Mouse (Mus musculus): Measurements from ENCODE around the gene Rela. TPM values are rescaled to one million over a fixed set of nuclear protein-coding genes. Genes with fewer than 3 reads are reported as not detected.

Gene Rela
- polyA plus RNA-seq, 1 experiment from 2014 or later: 28.7 TPM

DNA sequence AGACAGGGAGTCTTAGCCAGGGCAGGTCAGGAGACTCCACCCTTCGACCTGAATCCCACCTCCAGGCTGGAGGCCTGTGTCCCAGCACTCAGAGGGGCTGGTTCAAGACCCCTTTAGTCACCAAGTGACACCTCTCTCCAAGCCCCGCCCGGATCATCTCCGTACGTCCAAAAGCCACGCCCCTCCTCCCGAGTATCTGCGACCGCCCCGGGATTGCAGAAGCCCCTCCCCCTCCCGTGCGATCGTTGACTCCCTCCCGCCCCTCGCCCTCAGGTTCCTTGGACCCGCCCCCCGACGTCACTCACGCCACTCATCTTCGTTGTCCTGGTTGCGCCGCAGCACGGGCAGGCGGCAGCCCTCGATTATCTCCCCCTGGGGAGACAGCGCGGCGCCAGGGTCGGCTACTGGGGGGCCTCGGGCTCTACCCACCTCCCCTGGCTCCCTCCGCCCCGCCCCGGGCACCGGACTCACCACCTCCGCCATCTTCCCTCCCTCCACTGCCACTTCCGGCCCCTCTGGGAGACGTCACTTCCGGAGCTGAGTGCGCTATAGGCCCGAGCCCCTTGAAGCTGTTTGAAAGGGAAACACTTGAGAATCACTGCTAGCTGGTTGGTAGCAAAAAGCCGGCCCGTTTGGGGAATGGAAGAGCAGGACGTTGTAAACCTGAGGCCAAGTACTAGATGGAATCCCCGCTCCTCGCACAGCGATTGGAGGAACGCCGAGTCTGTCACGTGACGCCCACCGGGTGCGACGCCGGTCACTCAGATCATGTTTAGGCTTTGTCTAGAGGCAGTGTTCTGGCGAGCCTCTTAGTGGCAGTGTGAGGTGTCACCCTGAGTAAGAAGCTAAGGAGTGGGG, 27.5 kb upstream of the Rela start, which contains the start of gene Kat5:
TSS of gene Kat5 (minus strand) at position 691 of the 858 bp plus-strand sequence.
- Histone ChIP-seq H3K9me3 (ENCODE audit: control insufficient read depth, low read length) (no peaks in the 10 kb centered on the region), H3K9ac (ENCODE audit: low read length) (peak within 1 kb of the TSS; percentile 90), H3K36me3 (ENCODE audit: control insufficient read depth, insufficient read depth, low read length) (peaks cover 18% of the 10 kb centered on the region), H3K27me3 (ENCODE audit: control insufficient read depth, insufficient read depth, low read length) (no peaks in the 10 kb centered on the region), H3K4me1 (replicated peaks; ENCODE audit: control insufficient read depth, insufficient read depth) (0 out of 2 replicates have a peak, but pooled peaks cover 4% of the 10 kb centered on the region), H3K4me2 (replicated peaks; ENCODE audit: low read depth) (peak within 1 kb of the TSS; percentile 77), H3K27ac (replicated peaks) (peak within 1 kb of the TSS; percentile 97), H3K4me3 (ENCODE audit: low read depth, low read length) (peak within 1 kb of the TSS; percentile 74)
- no peak for TF ChIP-seq EP300 (optimal IDR thresholded peaks at IDR 0.05)
- peak; percentile 37; the same call in 1 of the 2 replicates for TF ChIP-seq CTCF (IDR thresholded peaks at IDR 0.05; ENCODE audit: low read depth)
- peak; percentile 91 for DNase-seq (ENCODE audit: low spot score)
- under 1% methylated on average over 55 of the region's 55 CpGs for WGBS
- peak; percentile 92 for ATAC-seq (ENCODE audit: low FRiP score, low TSS enrichment)

DNA sequence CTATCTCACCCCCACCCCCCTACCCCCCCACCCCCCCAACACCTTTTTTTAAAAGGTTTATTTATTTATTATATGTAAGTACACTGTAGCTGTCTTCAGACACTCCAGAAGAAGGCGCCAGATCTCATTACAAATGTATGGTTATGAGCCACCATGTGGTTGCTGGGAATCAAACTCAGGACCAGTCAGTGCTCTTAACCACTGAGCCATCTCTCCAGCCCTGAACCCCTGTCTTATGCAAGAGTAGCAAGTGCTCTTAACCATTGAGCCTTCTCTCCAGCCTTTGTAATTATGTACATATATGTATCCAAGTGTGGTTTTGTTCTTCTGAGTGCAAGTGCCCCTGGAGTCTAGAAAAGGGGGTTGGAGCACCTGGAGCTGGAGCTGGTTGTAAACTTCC, 25.3 kb upstream of the Rela start:
- no peaks in the 10 kb centered on the region for H3K9me3 ChIP-seq (ENCODE audit: control insufficient read depth, low read length)
- H3K27ac ChIP-seq (replicated peaks): no peak overlapping the region
- WGBS: 83% methylated on average over 1 of the region's 1 CpGs
- no peak for DNase-seq (ENCODE audit: low spot score)
- peaks cover 2% of the 10 kb centered on the region for H3K36me3 ChIP-seq (ENCODE audit: control insufficient read depth, insufficient read depth, low read length)
- H3K27me3 ChIP-seq (ENCODE audit: control insufficient read depth, insufficient read depth, low read length): no peaks in the 10 kb centered on the region
- no peak overlapping the region for H3K9ac ChIP-seq (ENCODE audit: low read length)
- ATAC-seq (ENCODE audit: low FRiP score, low TSS enrichment): no peak
- no peak overlapping the region for H3K4me3 ChIP-seq (ENCODE audit: low read depth, low read length)
- 0 out of 2 replicates have a peak, but pooled peaks cover 4% of the 10 kb centered on the region for H3K4me1 ChIP-seq (replicated peaks; ENCODE audit: control insufficient read depth, insufficient read depth)
- H3K4me2 ChIP-seq (replicated peaks; ENCODE audit: low read depth): no peak overlapping the region
- TF ChIP-seq EP300 (optimal IDR thresholded peaks at IDR 0.05): no peak
- TF ChIP-seq CTCF (IDR thresholded peaks at IDR 0.05; ENCODE audit: low read depth): no peak

DNA sequence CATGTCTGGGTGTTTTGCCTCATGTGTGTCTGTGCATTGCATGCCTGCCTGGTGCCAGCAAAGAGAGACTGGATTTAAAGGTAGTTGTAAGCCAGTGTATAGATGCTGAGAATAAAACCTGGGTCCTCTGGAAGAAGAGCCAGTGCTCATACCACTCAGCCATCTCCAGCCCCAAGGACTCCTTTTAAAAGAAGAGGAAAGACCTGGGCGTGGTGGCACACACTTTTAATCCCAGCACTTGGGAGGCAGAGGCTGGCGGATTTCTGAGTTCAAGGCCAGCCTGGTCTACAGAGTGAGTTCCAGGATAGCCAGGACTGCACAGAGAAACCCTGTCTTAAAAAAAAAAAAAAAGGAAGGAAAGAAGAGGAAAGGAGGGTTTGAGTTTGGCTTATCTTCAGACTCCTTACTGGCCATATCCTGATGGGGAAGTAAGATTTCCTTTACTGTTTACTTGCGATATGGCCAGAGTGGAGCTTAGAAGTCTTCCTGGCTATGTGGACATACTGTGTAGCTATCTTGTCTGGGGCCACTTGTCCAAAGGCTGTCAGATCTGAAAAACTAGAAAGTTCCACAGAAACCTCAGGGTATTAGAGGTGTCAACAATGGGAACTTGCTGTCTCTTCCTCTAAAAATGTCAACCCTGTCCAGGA, 24.4 kb upstream of the Rela start:
- DNase-seq (ENCODE audit: low spot score) (no peak), ATAC-seq (ENCODE audit: low FRiP score, low TSS enrichment) (no peak)
- WGBS: 66% methylated on average over 3 of the region's 3 CpGs
- Histone ChIP-seq H3K9ac (ENCODE audit: low read length) (no peak overlapping the region), H3K27ac (replicated peaks) (no peak overlapping the region), H3K4me1 (replicated peaks; ENCODE audit: control insufficient read depth, insufficient read depth) (0 out of 2 replicates have a peak, but pooled peaks cover 4% of the 10 kb centered on the region), H3K4me2 (replicated peaks; ENCODE audit: low read depth) (no peak overlapping the region), H3K9me3 (ENCODE audit: control insufficient read depth, low read length) (no peaks in the 10 kb centered on the region), H3K27me3 (ENCODE audit: control insufficient read depth, insufficient read depth, low read length) (no peaks in the 10 kb centered on the region), H3K4me3 (ENCODE audit: low read depth, low read length) (no peak overlapping the region), H3K36me3 (ENCODE audit: control insufficient read depth, insufficient read depth, low read length) (peaks cover 2% of the 10 kb centered on the region; the same call in 1 of the 2 replicates)
- TF ChIP-seq EP300 (optimal IDR thresholded peaks at IDR 0.05): no peak
- no peak for TF ChIP-seq CTCF (IDR thresholded peaks at IDR 0.05; ENCODE audit: low read depth)

DNA sequence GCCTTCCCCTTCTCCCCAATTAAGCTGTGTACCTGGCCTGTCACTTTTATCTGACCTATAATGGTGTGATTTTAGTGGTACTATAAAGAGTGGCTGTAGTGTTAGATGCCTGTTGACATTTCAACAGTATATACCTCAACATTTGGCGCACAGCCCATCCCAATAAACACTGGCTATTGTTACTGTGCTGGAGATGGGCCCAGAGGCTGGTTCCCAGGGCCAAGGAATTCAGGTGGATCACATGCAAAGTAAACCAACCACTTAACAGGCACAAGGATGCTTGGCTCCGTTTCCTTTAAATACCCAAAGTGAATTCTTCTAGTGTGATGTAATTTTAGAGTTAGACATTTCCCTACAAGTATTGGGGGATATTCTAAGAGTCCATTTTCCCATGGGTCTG, 22.3 kb upstream of the Rela start:
- H3K9me3 ChIP-seq (ENCODE audit: control insufficient read depth, low read length): no peaks in the 10 kb centered on the region
- no peak overlapping the region for H3K4me2 ChIP-seq (replicated peaks; ENCODE audit: low read depth)
- H3K27ac ChIP-seq (replicated peaks): no peak overlapping the region
- H3K4me3 ChIP-seq (ENCODE audit: low read depth, low read length): no peak overlapping the region
- 51% methylated on average over 2 of the region's 2 CpGs for WGBS
- TF ChIP-seq CTCF (IDR thresholded peaks at IDR 0.05; ENCODE audit: low read depth): no peak
- TF ChIP-seq EP300 (optimal IDR thresholded peaks at IDR 0.05): no peak
- H3K4me1 ChIP-seq (replicated peaks; ENCODE audit: control insufficient read depth, insufficient read depth): no peaks in the 10 kb centered on the region
- H3K27me3 ChIP-seq (ENCODE audit: control insufficient read depth, insufficient read depth, low read length): no peaks in the 10 kb centered on the region
- H3K36me3 ChIP-seq (ENCODE audit: control insufficient read depth, insufficient read depth, low read length): no peaks in the 10 kb centered on the region
- DNase-seq (ENCODE audit: low spot score): no peak
- H3K9ac ChIP-seq (ENCODE audit: low read length): no peak overlapping the region
- ATAC-seq (ENCODE audit: low FRiP score, low TSS enrichment): no peak

DNA sequence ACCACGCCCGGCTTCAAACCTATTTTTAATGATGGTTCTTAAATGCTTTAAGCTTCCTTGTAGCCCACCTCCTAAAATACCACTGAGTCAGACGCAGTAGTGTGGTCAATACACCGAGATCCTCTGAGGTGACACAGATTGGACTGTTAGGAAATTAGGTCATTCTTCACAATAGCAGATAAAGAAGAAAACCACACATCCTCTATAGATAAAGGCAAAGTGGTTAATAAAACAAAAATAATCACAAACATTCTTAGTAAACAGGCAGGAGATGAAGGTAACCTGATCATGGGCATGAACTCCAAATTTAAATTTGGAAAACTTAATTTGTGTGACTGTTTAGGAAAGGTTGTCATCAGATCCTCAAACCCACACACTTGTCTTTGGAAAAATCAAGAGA, 17.3 kb upstream of the Rela start:
- ATAC-seq (ENCODE audit: low FRiP score, low TSS enrichment) (no peak), DNase-seq (ENCODE audit: low spot score) (no peak)
- H3K27ac ChIP-seq (replicated peaks): no peak overlapping the region
- H3K9ac ChIP-seq (ENCODE audit: low read length): no peak overlapping the region
- H3K9me3 ChIP-seq (ENCODE audit: control insufficient read depth, low read length): no peaks in the 10 kb centered on the region
- no peaks in the 10 kb centered on the region for H3K4me1 ChIP-seq (replicated peaks; ENCODE audit: control insufficient read depth, insufficient read depth)
- no peak overlapping the region for H3K4me2 ChIP-seq (replicated peaks; ENCODE audit: low read depth)
- WGBS: 84% methylated on average over 4 of the region's 4 CpGs
- no peaks in the 10 kb centered on the region for H3K36me3 ChIP-seq (ENCODE audit: control insufficient read depth, insufficient read depth, low read length)
- TF ChIP-seq EP300 (optimal IDR thresholded peaks at IDR 0.05) (no peak), CTCF (IDR thresholded peaks at IDR 0.05; ENCODE audit: low read depth) (no peak)
- no peaks in the 10 kb centered on the region for H3K27me3 ChIP-seq (ENCODE audit: control insufficient read depth, insufficient read depth, low read length)
- H3K4me3 ChIP-seq (ENCODE audit: low read depth, low read length): no peak overlapping the region

All from stomach, postnatal 0 days (tissue).